Mouse (Mus musculus): ENCODE results near the gene Ccin.
A peak's percentile ranks its signal among the peaks of the same experiment; 100 is the strongest.

Gene Ccin

GRCm38 (mm10) chr4:43983181-43983580 lies at the start of gene Ccin:
TSS of gene Ccin (plus strand) at chr4:43983483.
- no peak for DNase-seq

- DNase-seq, result no peak
Measured at GRCm38 (mm10) chr4:43936186-43936585, 47.1 kb upstream of the Ccin start.

GRCm38 (mm10) chr4:43936749-43937674 lies 46.3 kb upstream of the Ccin start:
- DNase-seq, result no peak

GRCm38 (mm10) chr4:43941315-43941714 lies 42.0 kb upstream of the Ccin start:
- DNase-seq, result no peak

GRCm38 (mm10) chr4:43942421-43942820 lies 40.9 kb upstream of the Ccin start:
- DNase-seq, result no peak

- no peak for DNase-seq
Measured at GRCm38 (mm10) chr4:43947571-43947970, 35.7 kb upstream of the Ccin start.

GRCm38 (mm10) chr4:43957292-43957845 lies 25.9 kb upstream of the Ccin start, which contains the start of gene Glipr2:
TSS of gene Glipr2 (plus strand) at chr4:43957401.
- peak; percentile 91 for DNase-seq

- DNase-seq, result peak; percentile 84
Measured at GRCm38 (mm10) chr4:43957846-43958461, 25.3 kb upstream of the Ccin start.

- no peak for DNase-seq
Measured at GRCm38 (mm10) chr4:43959523-43960179, 23.6 kb upstream of the Ccin start.

- no peak for DNase-seq
Measured at GRCm38 (mm10) chr4:43960207-43960606, 23.1 kb upstream of the Ccin start.

GRCm38 (mm10) chr4:43964326-43964833 lies 18.9 kb upstream of the Ccin start:
- DNase-seq, result peak; percentile 48

- DNase-seq, result no peak
Measured at GRCm38 (mm10) chr4:43964951-43965684, 18.2 kb upstream of the Ccin start.

- no peak for DNase-seq
Measured at GRCm38 (mm10) chr4:43965856-43966535, 17.3 kb upstream of the Ccin start.

- peak; percentile 86 for DNase-seq
Measured at GRCm38 (mm10) chr4:43968650-43969049, 14.6 kb upstream of the Ccin start.

GRCm38 (mm10) chr4:43969373-43969772 lies 13.9 kb upstream of the Ccin start:
- DNase-seq, result peak; percentile 62

GRCm38 (mm10) chr4:43970393-43971330 lies 12.6 kb upstream of the Ccin start:
- no peak for DNase-seq

GRCm38 (mm10) chr4:43971541-43972136 lies 11.6 kb upstream of the Ccin start:
- DNase-seq, result no peak

GRCm38 (mm10) chr4:43972137-43972591 lies 11.1 kb upstream of the Ccin start:
- DNase-seq, result peak; percentile 72

- DNase-seq, result peak; percentile 47
Measured at GRCm38 (mm10) chr4:43973526-43973981, 9.7 kb upstream of the Ccin start.

Measured in kidney, postnatal 10 days (tissue).